Mouse (Mus musculus) lung, adult 2 months (tissue): ENCODE measurements at regions not wholly inside any gene's neighbourhood (a gene's known extent, or its start where the extent isn't known, plus 50 kb on each side); places are given as distances from the start of the nearest gene placed in this dataset.
"Not testable (repeated sequence)": the region's sequence is repeated elsewhere in the genome, so short reads cannot be mapped to it uniquely, and the experiment has no call there.

Experiments
- DNase-seq: peaks from one replicate; pipeline ENCODE4 v3.0.0; 2022
- H3K4me1 ChIP-seq: fragments of 200-500 bp; 2 replicates; pipeline ENCODE4 v1.6.1; 2011; ENCODE audit warnings: low read length; ENCODE audit not compliant: control insufficient read depth, insufficient read depth
- H3K4me3 ChIP-seq: fragments of 200-500 bp; replicated peaks from 2 replicates; pipeline ENCODE3; 2011; ENCODE audit warnings: low read depth, mild to moderate bottlenecking, control low read depth, low read length; ENCODE audit errors: extremely low read depth
- CTCF ChIP-seq: fragments of 200-500 bp; IDR thresholded peaks from 2 replicates; pipeline ENCODE4 v1.5.1; 2011; ENCODE audit warnings: mild to moderate bottlenecking, low read length, control low read depth; ENCODE audit not compliant: insufficient read depth
- POLR2A ChIP-seq: fragments of 200-500 bp; IDR thresholded peaks from 2 replicates; pipeline ENCODE4 v1.6.1; 2011; ENCODE audit warnings: low read depth, mild to moderate bottlenecking, control low read depth, low read length, borderline replicate concordance; ENCODE audit errors: extremely low read depth
- WGBS: fragments of 180-500 bp; shearing (Covaris S2); methylation state at CpG from one replicate; pipeline ENCODE4 v1.1.7; 2018; 5-methylcytosine and 5-hydroxymethylcytosine counted together

GRCm38 (mm10) chr6:149246166-149246701 lies 57.7 kb upstream of the Amn1 start:
- no peak for DNase-seq
- Histone ChIP-seq H3K4me1 (no peaks in the 10 kb centered on the region), H3K4me3 (no peak overlapping the region)
- TF ChIP-seq POLR2A (no peak), CTCF (no peak)
- WGBS = 83% methylated on average over 7 of the region's 7 CpGs

DNA sequence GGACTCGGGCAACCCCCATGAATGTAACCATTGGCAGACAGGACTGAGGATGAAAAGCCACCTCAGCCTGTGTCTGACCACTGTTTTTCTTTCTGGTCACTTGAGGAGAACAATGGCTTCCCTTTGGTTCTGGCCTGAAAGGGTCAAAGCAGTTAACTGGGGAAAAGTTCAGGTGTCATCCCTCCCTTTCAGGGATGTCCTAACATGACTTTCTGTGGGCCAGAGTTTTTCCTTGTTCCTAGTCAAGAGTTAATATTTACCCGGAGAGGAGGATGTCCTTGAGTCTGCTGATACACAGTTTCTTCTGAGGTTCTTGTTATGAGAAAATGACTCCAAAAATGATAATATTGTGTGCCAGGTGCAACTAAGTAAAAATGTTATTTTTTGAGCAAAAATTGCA lies 57.2 kb upstream of the Amn1 start:
- not testable (repeated sequence) for H3K4me3 ChIP-seq, DNase-seq, H3K4me1 ChIP-seq
- 92% methylated on average over 2 of the region's 2 CpGs for WGBS

DNA sequence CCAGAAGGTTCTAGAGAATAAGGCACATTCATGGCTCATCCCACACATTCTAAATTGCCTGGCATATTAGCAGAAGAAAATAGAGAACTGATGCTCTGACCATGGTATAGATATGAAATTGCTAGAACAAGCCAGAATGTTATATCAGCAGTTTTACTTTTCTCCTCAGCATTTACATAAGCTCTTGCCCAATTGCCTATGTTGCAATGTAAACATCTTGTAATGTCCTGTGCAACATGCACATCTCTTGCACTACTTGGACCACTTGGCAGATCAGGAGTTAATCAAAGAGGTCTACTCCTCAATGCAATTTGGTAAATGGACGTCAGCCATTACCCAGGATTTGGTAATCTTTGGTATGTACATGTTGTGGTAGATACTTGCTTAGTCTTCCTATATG lies 55.6 kb upstream of the Amn1 start:
- no peak overlapping the region for H3K4me3 ChIP-seq
- no peak for DNase-seq
- no peaks in the 10 kb centered on the region for H3K4me1 ChIP-seq
- 69% methylated on average over 1 of the region's 1 CpGs for whole genome bisulfite sequencing
- TF ChIP-seq POLR2A (no peak), CTCF (no peak)

- no peak for DNase-seq
- H3K4me1 ChIP-seq = peaks cover 5% of the 10 kb centered on the region; the same call in 1 of the 2 replicates
- WGBS = 87% methylated on average over 7 of the region's 7 CpGs
- no peak overlapping the region for H3K4me3 ChIP-seq
- no peak for TF ChIP-seq POLR2A
- TF ChIP-seq CTCF = no peak
Measured at GRCm38 (mm10) chr6:149243384-149243783, 54.9 kb upstream of the Amn1 start.

- H3K4me1 ChIP-seq = peaks cover 9% of the 10 kb centered on the region
- WGBS = 27% methylated on average over 2 of the region's 2 CpGs
Measured at GRCm38 (mm10) chr6:149238333-149238732, 49.8 kb upstream of the Amn1 start.

More at GRCm38 (mm10) chr6:149238333-149238732, 49.8 kb upstream of the Amn1 start:
- DNase-seq = peak; percentile 34
- TF ChIP-seq CTCF (no peak), POLR2A (no peak)
- no peak overlapping the region for H3K4me3 ChIP-seq
